10 mouse cellular contexts compared by ENCODE assay signal in the genomic region with DNA sequence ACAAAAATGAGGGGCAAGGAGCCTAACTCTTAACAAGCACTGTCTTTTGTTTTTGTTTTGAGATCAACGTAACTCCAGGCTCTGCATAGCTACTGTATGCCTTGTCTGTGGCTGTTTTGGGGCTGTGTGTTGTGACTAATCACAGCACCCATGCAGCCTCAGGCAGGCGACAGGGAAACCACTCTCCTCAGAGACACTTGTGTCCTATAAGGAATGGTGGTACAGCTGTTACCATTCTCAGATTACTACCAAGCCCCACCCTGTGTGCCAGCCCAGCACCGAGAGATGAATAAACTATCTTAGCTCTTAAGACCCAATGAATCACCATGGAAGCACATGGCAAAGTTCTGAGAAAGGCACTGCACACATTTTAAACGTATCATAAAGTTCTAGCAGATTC. TPM values are rescaled to one million over a fixed set of nuclear protein-coding genes. Genes with fewer than 3 reads are reported as not detected.
DNase-seq lines count a peak whose midpoint lies in the region; ATAC-seq lines count a peak whose summit lies in the region.
"Had no signal": no experiment of that assay in that cellular context is flagged by ENCODE, and none has a peak within 500 bp of the region (broad histone marks: within the 10 kb centered on the region; RNA-seq: fewer than 3 reads in every experiment).

No protein-coding gene starts in this region.

- no peaks in the 10 kb centered on the region for H3K36me3 ChIP-seq in heart, embryonic 11.5 days (ENCODE audit: control insufficient read depth, insufficient read depth, low read length)
- no peaks in the 10 kb centered on the region for H3K36me3 ChIP-seq in neural tube, embryonic 12.5 days
- H3K36me3 ChIP-seq in neural tube, embryonic 15.5 days, result no peaks in the 10 kb centered on the region
- H3K36me3 ChIP-seq in heart, embryonic 13.5 days, result no peaks in the 10 kb centered on the region
- H3K36me3 ChIP-seq: liver, embryonic 15.5 days; midbrain, embryonic 15.5 days had no signal

- peak overlapping the region; percentile 65 for H3K27ac ChIP-seq in heart, embryonic 11.5 days (ENCODE audit: low read depth, low read length)
- no peak overlapping the region for H3K27ac ChIP-seq in neural tube, embryonic 12.5 days
- no peak overlapping the region for H3K27ac ChIP-seq in neural tube, embryonic 15.5 days (replicated peaks)
- H3K27ac ChIP-seq in heart, embryonic 13.5 days (replicated peaks), result peak overlapping the region; percentile 79
- H3K27ac ChIP-seq: liver, embryonic 15.5 days; midbrain, embryonic 15.5 days had no signal

- DNase-seq in heart, adult 9 months (ENCODE audit: low spot score in 2 of 2), result no peak
- DNase-seq in natural killer cell, adult 2 months (ENCODE audit: low spot score in 2 of 2), result no peak
- no peak for DNase-seq in kidney, adult 18-20 months

- H3K4me1 ChIP-seq in heart, embryonic 11.5 days (ENCODE audit: control insufficient read depth, insufficient read depth, low read length), result peaks cover 8% of the 10 kb centered on the region
- peaks cover 9% of the 10 kb centered on the region; the same call in 1 of the 2 replicates for H3K4me1 ChIP-seq in neural tube, embryonic 12.5 days
- peaks cover 6% of the 10 kb centered on the region; the same call in 1 of the 2 replicates for H3K4me1 ChIP-seq in neural tube, embryonic 15.5 days
- peaks cover 29% of the 10 kb centered on the region for H3K4me1 ChIP-seq in heart, embryonic 13.5 days
- H3K4me1 ChIP-seq: liver, embryonic 15.5 days had no signal

- H3K4me2 ChIP-seq in heart, embryonic 11.5 days, result peak overlapping the region; percentile 38
- no peak overlapping the region for H3K4me2 ChIP-seq in neural tube, embryonic 12.5 days (replicated peaks)
- no peak overlapping the region for H3K4me2 ChIP-seq in neural tube, embryonic 15.5 days
- peak overlapping the region; percentile 60 for H3K4me2 ChIP-seq in heart, embryonic 13.5 days
- H3K4me2 ChIP-seq: liver, embryonic 15.5 days; midbrain, embryonic 15.5 days had no signal

- 0 out of 2 replicates have a peak overlapping the region, but pooled peaks have one; percentile 36 for H3K9ac ChIP-seq in heart, embryonic 11.5 days (ENCODE audit: low read depth, low read length)
- no peak overlapping the region for H3K9ac ChIP-seq in neural tube, embryonic 12.5 days
- no peak overlapping the region for H3K9ac ChIP-seq in neural tube, embryonic 15.5 days (replicated peaks)
- H3K9ac ChIP-seq in heart, embryonic 13.5 days, result peak overlapping the region; percentile 24
- H3K9ac ChIP-seq: liver, embryonic 15.5 days; midbrain, embryonic 15.5 days had no signal

- ATAC-seq in heart, embryonic 11.5 days (replicated peaks; ENCODE audit: insufficient number of reproducible peaks, low FRiP score, low TSS enrichment), result no peak
- peak; percentile 68 for ATAC-seq in neural tube, embryonic 12.5 days (ENCODE audit: low FRiP score, low read depth)
- no peak for ATAC-seq in neural tube, embryonic 15.5 days (ENCODE audit: low FRiP score)
- no peak for ATAC-seq in heart, embryonic 13.5 days (ENCODE audit: extremely low read depth, insufficient number of reproducible peaks, low FRiP score, low TSS enrichment)
- ATAC-seq in megakaryocyte progenitor cell, adult 5-6 weeks (replicated peaks; ENCODE audit: poor library complexity), result no peak

- 29% methylated on average over 4 of the region's 4 CpGs for WGBS in heart, embryonic 11.5 days (ENCODE audit: insufficient replicate concordance)
- 48% methylated on average over 4 of the region's 4 CpGs for WGBS in neural tube, embryonic 12.5 days
- WGBS in neural tube, embryonic 15.5 days, result 40% methylated on average over 4 of the region's 4 CpGs
- 20% methylated on average over 4 of the region's 4 CpGs for WGBS in heart, embryonic 13.5 days

- H3K4me3 ChIP-seq in heart, embryonic 11.5 days (ENCODE audit: low read depth, low read length), result no peak overlapping the region
- H3K4me3 ChIP-seq in neural tube, embryonic 12.5 days, result no peak overlapping the region
- H3K4me3 ChIP-seq in neural tube, embryonic 15.5 days (replicated peaks), result no peak overlapping the region
- H3K4me3 ChIP-seq in heart, embryonic 13.5 days, result peak overlapping the region; percentile 30
- H3K4me3 ChIP-seq: liver, embryonic 15.5 days; midbrain, embryonic 15.5 days had no signal

- no peaks in the 10 kb centered on the region for H3K27me3 ChIP-seq in heart, embryonic 11.5 days (ENCODE audit: control insufficient read depth, insufficient read depth, low read length)
- no peaks in the 10 kb centered on the region for H3K27me3 ChIP-seq in neural tube, embryonic 12.5 days (replicated peaks)
- H3K27me3 ChIP-seq in neural tube, embryonic 15.5 days (replicated peaks), result no peaks in the 10 kb centered on the region
- no peaks in the 10 kb centered on the region for H3K27me3 ChIP-seq in heart, embryonic 13.5 days (replicated peaks)
- H3K27me3 ChIP-seq: liver, embryonic 15.5 days; midbrain, embryonic 15.5 days had no signal

- H3K9me3 ChIP-seq in heart, embryonic 11.5 days (replicated peaks; ENCODE audit: control insufficient read depth, low read length), result no peaks in the 10 kb centered on the region
- no peaks in the 10 kb centered on the region for H3K9me3 ChIP-seq in neural tube, embryonic 12.5 days
- no peaks in the 10 kb centered on the region for H3K9me3 ChIP-seq in neural tube, embryonic 15.5 days (replicated peaks)
- H3K9me3 ChIP-seq in heart, embryonic 13.5 days, result no peaks in the 10 kb centered on the region
- H3K9me3 ChIP-seq: liver, embryonic 15.5 days; midbrain, embryonic 15.5 days had no signal

RNA-seq across cellular contexts. Expression of gene Cobl, which starts 29.7 kb away (rescaled TPM):
- polyA plus RNA-seq in heart, embryonic 11.5 days (2014; fragmentation: Nextera tagmentation; extraction: Ambion mirVana), result 31.4 and 36.0 TPM in 2 replicates
- polyA plus RNA-seq in neural tube, embryonic 12.5 days (2016; fragmentation: Nextera tagmentation; extraction: Ambion mirVana), result 4.8 and 6.3 TPM in 2 replicates
- polyA plus RNA-seq in neural tube, embryonic 15.5 days (2015; fragmentation: Nextera tagmentation; extraction: Ambion mirVana), result 13.9 and 15.6 TPM in 2 replicates
- 31.0 and 40.0 TPM in 2 replicates for polyA plus RNA-seq in heart, embryonic 13.5 days (2015; fragmentation: Nextera tagmentation; extraction: Ambion mirVana)
- not detected in 2 replicates for total RNA-seq in megakaryocyte progenitor cell, adult 5-6 weeks (2015)
- total RNA-seq in megakaryocyte progenitor cell, adult 5-6 weeks (2017), result not detected in 2 replicates

Comparison
In these comparisons a context has a peak if more than half of its experiments do, and no peak if none do; other contexts are left out.
1. H3K27ac ChIP-seq: peak in heart, embryonic 11.5 days (single experiment) and heart, embryonic 13.5 days (single experiment); none in neural tube, embryonic 12.5 days (single experiment) and neural tube, embryonic 15.5 days (single experiment).
2. H3K4me2 ChIP-seq: peak in heart, embryonic 11.5 days (single experiment) and heart, embryonic 13.5 days (single experiment); none in neural tube, embryonic 12.5 days (single experiment) and neural tube, embryonic 15.5 days (single experiment).
3. H3K9ac ChIP-seq: peak in heart, embryonic 11.5 days (single experiment) and heart, embryonic 13.5 days (single experiment); none in neural tube, embryonic 12.5 days (single experiment) and neural tube, embryonic 15.5 days (single experiment).